Mouse (Mus musculus): ENCODE results near the gene Med12l.
"Not testable (repeated sequence)": the region's sequence is repeated elsewhere in the genome, so short reads cannot be mapped to it uniquely, and the experiment has no call there.

Gene Med12l

DNA sequence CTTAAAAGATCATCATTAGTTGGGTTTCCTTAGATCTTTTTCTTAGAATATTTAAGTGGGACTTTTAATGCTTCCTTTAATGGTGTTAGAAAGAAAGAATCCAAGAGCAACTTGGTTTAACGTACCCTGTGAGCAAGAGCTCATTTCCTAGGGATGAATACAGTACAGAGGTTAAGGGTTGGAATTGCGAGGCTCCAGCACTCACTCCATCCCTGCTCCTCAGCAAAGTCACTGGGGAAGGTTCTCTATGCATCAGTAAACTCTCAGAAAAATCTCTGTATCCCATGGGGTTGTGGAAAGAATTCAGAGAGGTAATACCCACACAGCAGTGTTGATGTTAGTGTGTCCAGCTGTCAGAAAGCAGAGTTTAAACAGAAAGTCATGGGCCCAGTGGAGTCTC, 134.5 kb downstream of the Med12l start:
- DNase-seq (ENCODE audit: low read depth, low spot score), result no peak

DNA sequence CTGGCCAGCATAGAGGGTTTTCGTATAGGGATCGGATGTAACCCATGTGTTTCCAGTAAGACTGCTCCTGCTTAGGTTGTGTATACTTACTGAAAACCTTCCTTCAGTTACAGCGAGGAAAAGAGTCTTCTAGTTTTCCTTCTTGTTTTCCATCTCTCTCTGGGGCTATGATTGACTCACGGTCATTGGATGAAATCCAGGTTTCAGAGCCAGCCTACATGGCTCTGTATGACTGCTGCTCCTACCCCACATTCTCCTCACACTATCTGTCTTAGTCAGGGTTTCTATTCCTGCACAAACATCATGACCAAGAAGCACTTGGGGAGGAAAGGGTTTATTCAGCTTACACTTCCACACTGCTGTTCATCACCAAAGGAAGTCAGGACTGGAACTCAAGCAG, 135.3 kb downstream of the Med12l start:
- DNase-seq (ENCODE audit: low read depth, low spot score), result not testable (repeated sequence)

DNA sequence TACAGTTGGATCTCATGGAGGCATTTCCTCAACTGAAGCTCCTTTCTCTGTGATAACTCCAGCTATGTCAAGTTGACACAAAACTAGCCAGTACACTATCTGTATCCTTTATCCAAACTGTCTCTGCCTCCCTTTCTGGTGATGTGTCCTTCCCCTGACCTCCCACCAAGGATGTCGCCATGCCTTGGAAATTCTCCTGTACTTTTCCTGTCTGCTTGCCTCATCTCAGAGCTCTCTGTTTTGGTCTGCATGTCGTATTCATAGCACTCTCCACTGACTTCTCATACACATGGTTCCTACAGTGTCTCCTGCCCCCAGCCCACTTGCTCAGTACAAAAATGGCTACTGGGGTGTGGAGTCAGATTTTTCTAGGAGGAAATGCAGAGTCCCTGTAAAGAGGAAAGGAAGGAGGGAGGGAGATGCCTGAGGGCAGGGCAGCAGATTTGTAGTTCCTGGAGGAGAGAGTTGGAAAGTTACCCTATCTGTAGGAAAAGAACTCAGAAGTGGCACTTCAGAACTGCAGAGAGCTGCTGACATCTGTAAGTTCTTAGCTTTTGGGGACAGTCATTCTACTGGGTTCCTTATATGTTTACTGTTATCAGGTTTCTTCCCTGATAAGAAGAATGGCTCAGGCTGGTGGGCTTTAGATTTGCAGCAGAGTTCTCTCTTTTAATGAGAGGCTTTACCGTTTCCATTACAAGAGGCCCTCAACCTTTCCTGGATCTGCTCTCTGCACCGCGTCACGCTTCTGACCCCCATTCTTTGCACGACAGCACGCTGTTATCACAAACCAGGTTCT, 136.1 kb downstream of the Med12l start:
- DNase-seq (ENCODE audit: low read depth, low spot score), result no peak

DNA sequence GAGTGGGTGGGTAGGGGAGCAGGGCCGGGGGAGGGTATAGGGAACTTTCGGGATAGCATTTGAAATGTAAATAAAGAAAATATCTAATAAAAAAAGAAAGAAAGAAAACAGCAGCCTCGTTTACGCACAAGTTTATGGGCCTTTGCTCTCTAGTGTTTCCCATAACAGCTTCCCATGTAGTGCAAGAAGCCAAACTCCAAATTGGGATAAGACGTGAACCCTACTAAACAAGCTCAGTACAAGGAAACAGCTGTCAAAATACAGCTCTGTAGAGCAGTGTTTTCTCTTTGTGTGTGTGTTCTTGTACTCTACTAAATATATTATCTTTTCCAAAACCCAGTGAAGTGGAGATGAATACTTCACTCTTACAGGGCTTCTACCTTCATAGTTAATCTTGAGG, 139.6 kb downstream of the Med12l start:
- DNase-seq (ENCODE audit: low read depth, low spot score), result no peak

DNA sequence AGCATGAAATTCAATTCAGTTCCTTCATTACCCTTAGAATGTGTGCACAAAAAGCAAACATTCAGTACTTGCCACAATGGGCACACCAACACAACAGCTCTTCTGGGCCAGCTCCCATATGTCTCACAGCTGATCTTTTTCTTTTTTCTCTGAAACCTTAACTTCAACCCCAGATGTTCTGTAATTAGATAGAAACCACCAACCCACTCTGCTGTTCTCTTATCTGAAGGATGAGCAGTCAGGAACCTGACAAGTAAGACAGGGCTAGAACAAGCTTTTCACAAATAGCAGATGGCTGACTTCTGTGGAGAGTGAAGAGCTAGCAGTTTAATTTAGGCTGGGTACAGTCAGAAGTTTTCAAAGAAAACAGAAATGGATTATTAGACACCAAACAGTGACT, 144.0 kb downstream of the Med12l start:
- peak; percentile 38 for DNase-seq (ENCODE audit: low read depth, low spot score)

DNA sequence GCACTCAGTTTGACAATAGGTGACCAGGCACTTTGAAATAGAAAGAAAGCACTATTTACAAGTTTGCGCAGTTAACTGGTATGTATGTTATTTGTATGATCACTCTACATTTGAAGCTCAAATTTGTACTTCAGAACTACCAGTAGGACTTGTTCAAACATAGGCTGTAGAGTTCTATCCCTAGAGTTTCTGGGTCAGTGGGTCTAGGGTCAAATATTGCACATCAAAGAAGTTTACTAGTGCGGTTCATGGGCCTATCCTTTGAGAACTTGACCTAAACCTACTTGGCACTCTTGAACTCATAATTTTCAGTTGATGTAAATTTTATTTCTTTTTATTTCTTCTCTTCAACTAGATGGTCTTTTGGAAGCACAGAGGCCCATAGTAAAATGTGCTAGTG, 145.0 kb downstream of the Med12l start:
- no peak for DNase-seq (ENCODE audit: low read depth, low spot score)

DNA sequence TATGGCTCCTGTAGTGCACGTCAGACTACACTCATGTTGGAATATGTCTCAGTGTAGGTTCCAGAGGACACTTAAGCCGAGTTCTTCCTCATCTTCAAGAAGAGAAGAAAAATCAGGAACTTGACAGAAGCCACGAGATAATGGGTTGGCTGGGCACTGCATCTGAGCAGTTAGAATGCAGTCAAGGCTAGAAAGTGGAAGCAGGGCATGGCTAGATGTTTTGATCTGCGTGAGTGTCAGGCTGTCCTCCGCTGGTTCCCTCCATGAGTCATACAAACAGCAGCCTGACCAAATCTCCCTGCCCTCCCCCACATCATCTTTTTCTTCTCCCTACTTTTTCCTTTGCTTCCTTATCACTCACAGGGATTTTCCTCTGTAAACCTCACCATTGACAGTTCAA, 147.8 kb downstream of the Med12l start, which contains the start of gene P2ry14:
P2ry14 (minus strand) TSS at position 195 of the 400 bp plus-strand sequence.
- DNase-seq (ENCODE audit: low read depth, low spot score), result no peak

DNA sequence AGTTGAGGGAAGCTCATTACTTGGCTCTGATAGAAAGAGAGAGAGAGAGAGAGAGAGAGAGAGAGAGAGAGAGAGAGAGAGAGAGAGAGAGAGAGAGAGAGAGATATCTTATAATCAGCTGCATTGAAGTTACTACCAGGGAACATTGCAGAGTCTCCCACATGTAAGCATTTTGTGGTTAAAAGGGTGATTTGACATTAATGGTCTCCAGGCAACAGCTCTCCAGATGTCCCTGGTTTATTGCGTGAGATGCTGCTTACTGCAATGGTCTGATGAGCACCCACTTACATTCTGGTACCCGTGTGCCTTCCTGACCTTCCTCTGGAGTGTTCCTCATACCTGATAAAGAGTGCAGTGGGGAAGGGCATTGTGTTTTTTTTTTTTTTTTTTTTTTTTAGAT, 149.3 kb downstream of the Med12l start:
- DNase-seq (ENCODE audit: low read depth, low spot score), result no peak

DNA sequence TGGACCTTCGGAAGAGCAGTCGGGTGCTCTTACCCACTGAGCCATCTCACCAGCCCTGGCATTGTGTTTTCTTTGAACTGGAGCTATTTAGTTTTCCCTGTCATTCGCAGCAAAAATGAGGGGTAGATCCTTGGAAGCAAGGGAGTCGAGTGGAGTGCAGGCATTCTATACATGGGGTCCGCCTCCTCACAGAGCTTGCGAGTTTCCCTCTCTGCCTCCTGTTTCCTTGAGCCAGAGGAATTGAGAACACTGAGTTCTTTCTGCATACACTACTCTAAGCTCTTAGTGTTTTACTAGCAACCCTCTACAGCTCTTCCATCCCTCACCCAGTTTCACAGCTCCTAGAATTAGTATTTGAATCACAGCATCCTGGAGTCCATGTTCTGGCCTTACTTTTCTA, 149.8 kb downstream of the Med12l start:
- DNase-seq (ENCODE audit: low read depth, low spot score), result no peak

DNA sequence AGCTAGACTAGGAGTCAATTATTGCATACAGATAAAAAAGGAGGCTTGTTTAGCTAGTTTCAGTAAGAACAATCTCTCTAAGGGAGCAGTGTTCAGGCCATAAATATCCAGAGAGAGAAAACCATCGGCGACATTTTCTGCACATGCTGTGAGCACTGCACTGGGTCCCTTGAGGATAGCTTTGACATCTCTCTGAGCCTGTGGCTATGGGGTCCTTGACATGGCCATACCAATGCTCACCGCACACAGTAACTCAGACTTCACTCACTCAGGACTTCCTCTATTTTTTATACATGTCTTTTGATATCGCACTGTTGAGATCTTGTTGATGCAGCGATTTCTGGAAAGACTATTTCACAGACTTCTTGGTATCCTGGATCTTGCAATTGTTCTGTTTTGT, 151.4 kb downstream of the Med12l start:
- DNase-seq (ENCODE audit: low read depth, low spot score), result no peak

DNA sequence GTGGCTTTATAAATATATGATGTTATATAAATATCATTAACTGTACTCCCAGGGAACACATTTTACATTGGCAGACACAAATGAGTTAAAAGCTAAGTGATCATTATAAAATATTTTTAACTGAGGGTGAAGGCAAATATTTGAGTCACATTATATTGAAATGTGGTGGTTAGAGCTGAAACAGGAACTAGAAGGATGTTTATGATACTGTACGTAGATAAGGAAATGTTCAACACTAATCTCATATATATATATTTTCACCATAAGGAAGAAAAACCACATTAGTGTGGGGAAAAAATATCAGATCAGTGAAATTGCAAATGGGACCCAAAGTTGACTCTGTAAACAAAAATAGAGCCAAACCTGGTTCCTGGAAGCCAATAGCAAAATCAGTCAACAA, 154.8 kb downstream of the Med12l start:
- DNase-seq (ENCODE audit: low read depth, low spot score), result no peak

DNA sequence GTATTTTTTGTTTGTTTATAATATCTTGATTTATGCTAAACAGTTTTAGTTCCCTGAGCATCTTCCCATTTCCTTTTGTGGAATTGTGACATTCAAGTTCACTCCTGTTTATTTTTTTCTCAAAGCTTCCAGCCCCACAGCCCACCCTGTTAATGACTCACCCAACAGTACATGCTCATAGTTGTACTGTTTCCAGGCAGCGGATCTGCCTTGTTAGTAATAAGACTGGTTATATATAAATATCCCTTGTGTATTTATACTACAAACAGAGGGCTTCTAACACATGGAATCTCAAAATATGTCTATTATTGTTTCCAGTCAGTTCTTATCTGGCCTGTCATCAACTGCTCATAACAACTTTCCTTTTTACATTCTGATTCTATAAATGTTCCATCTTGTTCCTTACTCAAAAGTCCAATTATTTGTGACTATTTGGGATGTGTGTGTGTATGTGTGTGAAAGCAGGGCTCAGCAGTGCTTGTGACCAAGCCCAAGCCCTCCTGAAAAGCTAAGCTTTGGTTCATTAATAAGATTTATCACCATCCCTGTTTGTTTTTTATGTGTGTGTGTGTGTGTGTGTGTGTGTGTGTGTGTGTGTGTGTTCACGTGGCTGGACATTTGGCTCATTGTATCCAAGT, 161.9 kb downstream of the Med12l start:
- peak; percentile 39 for DNase-seq (ENCODE audit: low read depth, low spot score)

DNA sequence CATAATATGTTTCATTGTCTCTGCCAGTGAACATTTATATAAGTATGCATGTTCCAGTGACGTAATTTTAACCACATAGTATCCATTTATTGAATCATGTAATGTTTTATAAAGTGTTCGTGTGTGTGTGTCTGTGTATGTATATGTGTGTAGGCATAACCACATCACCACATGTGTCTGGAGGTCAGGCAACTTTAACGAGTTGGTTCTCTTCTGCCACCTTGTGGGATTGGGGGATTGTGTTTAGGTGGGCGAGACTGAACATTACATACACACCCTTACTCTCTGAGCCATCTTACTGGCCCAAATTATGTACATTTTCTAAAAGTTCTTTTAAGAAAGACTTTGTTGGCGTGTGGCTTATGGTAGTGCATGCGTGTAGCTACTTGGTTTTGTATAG, 162.9 kb downstream of the Med12l start:
- DNase-seq (ENCODE audit: low read depth, low spot score), result no peak

DNA sequence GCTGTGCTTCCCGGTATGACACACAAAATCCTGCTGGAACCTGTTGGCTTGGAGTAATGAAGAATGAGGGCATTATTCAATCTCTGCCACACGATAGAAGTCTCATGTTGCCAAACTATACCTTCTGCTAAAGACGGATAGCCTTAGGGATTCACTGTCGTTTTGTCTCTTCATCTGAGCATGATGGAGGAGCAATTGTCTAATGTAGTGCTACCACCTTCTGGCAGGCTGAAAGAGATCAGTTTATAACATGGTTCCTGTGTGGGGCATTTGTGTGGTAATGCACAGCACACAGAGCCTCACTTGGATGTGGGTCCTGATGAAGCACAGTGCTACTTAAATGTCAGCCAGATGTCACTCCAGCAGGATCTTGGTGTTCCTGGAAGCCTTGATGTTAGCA, 163.6 kb downstream of the Med12l start:
- no peak for DNase-seq (ENCODE audit: low read depth, low spot score)

DNA sequence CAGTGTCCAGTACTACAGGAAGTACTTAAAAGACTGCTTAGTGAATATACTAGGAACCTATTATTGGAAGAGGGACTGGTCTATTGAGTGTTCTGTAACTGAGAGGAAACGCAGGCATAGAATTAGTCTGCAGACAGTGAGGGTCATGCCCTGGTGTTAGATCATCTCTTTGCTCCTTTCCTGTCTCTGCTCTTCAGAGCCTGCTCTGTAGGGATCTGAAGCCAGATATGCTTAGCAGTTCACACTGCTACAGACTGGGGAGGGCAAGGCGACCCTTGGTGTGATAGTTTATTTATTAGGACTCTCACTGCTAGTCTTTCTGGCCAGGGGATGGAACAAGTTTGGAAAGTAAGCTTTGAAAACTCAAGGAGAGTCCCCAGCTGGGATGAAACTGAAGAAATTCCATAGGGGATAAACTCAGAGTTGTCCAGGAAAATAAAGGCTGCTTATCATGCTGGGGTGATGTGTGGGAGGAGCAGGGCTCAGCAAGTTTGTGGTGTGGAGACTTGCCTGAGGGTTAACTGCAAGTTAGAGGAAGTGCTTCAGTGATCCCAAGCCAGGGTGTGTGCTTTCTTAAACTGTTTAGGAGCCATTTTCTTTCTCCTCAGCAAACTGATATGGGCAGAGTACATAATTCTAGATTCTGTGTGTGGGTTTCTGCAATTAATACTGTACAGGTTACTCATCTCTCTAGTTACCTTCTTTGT, 164.4 kb downstream of the Med12l start:
- DNase-seq (ENCODE audit: low read depth, low spot score), result no peak

DNA sequence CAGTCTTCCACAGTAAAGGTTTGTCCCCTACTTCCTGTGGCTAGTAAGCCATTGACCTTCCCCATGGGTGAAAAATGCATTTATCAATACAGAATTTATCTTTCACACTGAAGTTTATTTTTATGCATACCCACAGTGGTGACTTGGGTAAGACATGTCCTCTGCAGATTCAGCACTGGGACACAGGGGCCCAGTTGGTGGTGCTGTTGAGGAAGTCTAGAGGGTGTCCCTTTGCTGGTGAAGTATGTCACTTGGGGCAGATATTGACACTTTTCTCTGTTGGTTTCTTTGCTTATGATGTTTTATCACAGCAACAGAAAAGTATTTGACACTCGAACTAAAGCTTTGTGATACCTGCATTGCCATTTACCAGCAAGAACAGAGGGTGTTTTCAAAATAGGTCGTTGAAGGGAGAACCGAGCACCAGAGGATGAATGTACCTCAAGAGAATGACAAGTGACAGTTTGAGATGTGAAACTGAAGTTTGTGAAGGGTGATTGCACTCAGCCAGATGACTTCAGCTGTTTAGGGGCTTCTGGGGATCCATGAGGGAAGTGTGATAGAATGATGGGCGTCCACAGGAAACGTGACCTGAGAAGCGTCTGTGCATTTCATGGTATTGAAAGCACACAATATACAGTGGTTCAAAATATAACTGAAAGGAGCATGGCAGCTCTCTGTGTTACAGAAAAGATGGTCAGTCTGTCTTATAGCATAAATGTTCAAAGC, 169.0 kb downstream of the Med12l start:
- no peak for DNase-seq (ENCODE audit: low read depth, low spot score)

DNA sequence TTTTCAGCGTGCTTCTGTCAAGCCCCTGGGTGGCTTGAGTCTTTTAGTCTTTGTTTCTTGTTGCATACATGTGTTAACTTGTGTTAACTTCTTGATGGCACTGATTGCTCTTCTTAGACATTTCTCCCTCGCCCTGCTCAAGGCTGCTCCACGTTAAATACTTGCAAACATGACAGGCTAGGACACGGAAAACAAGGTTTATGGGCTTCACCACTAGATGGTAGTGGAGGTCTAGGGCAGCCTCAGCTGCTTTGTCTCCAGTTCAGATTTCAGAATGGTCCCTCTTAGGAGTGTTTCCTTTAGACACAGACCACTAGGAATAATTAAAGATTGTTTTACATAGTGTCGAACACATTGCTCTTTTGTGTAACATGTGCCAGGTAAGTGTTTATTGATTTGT, 169.6 kb downstream of the Med12l start:
- DNase-seq (ENCODE audit: low read depth, low spot score), result no peak

DNA sequence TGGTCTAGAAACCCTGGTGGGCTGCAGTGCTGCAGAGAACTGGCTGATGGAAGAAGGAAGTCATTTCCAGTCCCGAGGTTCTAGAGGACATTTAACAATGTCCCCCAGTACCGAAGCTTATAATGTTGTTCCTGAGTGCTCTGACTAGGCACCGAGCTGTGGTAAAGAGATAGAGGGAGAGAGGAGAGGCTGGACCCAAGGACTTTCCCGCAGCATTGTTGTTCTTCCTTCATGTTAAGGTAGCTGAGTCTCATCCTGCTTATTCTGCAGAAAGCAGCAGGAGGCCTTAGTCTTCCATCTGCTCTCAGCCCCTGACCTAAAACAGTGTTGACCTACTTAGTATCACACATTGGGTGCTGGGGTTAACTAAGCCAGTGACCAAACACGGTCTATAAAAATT, 171.2 kb downstream of the Med12l start:
- DNase-seq (ENCODE audit: low read depth, low spot score), result no peak

DNA sequence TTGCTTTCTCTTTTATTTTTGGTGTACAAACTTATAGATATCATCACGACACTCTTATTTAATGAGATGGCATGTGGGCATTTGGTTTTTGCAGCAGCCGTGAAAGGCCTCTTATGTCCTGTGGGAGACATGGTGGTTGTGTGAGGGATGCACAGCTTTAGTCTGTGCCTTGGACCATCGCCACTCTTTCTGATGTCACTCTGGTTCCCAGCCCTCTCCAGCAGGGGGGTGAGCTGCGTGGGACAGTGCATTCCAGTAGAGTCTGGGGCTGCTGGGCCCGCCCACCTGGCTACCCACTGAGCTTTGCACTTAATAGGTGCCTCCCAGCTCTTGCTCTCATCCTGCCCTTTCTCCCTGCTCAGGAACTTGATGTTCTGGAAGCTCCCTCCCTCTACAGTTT, 175.5 kb downstream of the Med12l start:
- DNase-seq (ENCODE audit: low read depth, low spot score), result no peak

DNA sequence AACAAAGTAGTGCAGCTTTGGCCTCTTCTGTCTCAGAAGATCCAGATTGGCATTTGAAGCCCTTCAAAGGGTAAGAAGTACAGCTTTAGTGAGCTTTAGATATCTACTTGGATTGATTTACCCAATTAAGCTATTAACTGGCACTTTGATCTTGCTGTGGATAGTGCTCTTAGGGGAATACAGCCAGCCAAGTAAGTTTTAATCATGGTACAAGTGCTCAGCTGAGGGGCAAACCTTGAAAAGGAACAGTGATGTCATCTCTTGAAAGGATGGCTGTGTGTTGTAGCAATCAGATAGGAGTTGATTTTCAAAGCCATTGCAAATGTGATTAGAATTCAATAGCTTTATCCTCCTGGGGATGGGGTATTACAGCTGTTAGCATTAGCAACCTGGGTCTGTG, 176.5 kb downstream of the Med12l start:
- no peak for DNase-seq (ENCODE audit: low read depth, low spot score)

DNA sequence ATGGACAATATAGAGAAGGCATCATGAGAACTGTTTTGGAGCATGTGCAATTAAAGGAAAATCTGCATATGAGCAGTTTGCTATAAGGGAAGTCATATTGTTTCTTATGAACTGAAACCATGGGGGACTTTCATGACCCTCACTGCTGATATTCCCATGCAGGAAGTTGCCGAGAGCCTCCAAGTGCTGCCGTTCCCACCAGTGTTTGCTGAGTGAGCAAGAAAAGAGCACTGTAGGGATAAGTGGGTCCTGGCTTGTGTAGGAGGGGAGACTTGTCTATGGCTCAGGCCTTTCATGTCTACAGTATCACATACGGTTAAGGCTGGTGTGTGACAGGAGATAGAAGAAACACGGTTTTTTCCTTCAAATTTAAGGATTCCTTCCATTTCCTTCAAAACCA, 180.0 kb downstream of the Med12l start:
- no peak for DNase-seq (ENCODE audit: low read depth, low spot score)

DNA sequence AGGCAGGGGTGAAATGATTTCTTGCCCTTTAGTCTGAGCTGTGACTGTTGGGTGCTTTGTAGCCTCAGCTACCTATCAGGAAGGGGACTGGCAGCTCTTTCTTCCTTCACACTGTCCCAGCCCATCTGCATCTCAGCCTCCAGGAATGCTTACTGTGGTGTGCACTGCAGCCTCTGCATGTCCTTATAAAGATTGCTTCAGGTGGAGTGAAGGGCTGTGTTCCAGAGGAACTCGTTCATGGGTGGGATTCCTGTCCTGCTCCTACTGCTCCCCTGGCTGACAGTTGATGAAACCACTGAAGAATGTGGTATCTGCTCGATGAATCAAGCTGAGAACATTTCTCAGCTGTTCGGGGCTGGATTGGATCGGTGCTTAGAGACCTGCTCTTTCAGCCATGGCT, 181.7 kb downstream of the Med12l start:
- no peak for DNase-seq (ENCODE audit: low read depth, low spot score)

Data from telencephalon, adult 2 months (tissue).